Mouse (Mus musculus) 3T3-L1 (cell line): ENCODE data around the gene Rnase11.

Experiments used
- DNase-seq: peaks from one replicate; pipeline ENCODE4 v3.0.0-alpha.2; 2015; ENCODE audit warnings: low read depth, low spot score

Rnase11 gene

GRCm38 (mm10) chr14:51050063-51050462, at the start of gene Rnase11:
Rnase11 (minus strand) TSS chr14:51050163.
- no peak for DNase-seq

GRCm38 (mm10) chr14:51098921-51099320, 49.0 kb upstream of the Rnase11 start:
- no peak for DNase-seq

GRCm38 (mm10) chr14:51098300-51098699, 48.3 kb upstream of the Rnase11 start:
- DNase-seq, result peak; percentile 65

- DNase-seq, result no peak
Measured at GRCm38 (mm10) chr14:51095736-51096524, 46.0 kb upstream of the Rnase11 start.

DNA sequence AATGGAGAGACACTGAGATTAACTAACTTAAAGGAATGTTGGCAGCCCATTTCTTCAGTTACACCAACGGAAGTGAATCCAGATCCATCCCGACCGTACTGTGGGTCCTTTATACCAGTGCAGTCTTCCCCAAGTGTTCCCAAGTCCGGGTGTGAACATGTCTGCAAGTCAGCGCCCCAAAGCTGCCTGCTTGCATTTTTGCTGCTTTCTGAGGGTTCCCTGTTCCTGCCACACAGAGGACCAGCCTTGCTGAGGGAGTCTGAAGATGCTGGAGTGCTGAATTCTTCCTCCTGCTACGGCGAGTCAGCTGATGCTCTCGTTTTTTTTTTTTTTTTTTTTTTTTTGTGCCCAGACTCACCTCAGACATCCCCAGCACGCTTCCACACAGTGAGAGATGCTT, 45.0 kb upstream of the Rnase11 start:
- DNase-seq, result no peak

DNA sequence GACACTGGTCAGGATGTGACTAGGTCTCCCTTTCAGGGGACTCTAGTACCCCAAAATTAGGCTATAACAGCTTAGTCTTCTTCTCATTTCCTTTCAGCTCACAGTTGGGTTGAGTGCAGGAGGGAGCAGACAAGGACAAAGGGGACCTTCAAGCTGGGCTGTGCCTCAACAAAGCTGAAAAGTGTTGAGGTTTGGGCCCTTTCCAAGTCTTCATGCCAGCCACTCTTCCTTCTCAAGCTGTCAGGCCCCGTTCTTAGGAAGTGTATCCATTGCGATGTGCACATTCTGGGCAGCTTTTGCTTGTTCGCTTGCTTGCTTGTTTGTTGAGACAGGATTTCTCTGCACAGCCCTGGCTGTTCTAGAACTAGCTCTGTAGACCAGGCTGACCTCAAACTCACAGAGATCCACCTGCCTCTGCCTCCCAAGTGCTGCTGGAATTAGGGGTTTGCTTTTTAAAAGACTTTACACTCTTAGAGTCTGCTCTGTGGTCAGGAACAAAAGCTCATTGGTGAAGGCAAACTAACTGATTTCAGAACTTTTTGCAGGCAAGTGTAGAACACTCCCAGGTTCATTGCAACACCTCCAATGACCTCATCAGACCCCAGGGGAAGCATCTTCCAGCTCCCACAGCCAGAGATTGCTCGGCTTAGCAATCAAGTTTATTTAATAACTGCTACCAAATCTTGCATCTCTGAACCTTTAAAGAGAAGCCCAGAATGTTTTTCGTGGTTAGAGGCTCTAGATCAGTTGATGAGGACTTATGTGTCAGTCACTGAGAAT, 44.3 kb upstream of the Rnase11 start:
- no peak for DNase-seq

DNA sequence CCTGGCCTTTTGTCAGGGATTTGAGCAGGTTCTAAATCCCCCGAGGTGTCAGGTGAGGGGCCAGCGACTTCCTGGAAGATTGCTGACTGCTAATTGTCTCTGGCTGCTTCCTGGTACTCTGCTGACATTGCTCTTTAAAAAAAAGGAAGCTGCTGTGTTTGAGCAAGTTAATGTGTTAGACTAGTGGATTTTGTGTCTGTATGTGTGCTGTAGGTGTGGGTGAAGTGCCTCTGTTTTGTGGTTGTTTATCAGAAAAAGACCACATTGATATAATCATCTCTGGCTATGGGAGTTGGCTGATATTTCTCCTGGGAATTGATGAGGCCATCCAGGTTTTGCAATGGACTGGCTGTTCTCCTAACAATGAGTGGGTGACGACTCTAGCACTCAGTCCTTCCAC, 43.5 kb upstream of the Rnase11 start:
- DNase-seq, result peak; percentile 18

DNA sequence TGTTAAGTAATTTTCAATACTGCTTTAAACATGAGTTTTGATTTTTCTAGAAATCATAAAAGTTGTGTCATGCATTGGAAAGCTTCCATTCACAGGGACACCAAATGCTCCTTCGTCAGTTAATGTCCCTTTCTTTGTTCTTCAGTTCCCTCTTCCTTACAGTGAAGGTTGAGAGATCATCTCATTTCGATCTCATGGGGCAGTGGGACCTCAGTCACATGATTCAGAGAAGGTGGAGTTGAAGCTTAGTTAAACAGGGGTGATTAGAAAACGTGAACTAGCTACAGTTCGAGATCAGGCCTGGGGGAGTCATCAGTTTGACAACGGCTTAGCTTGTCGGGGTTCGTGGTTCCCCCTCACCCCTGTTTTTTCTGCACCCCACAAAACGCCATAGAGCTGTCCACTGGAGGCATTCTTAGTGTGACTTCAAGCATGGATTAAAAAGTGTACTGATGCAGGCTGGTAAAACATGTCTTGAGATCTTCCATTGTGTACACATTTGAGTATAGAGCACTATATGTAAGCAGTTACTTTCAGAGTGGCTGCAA, 42.2 kb upstream of the Rnase11 start:
- peak; percentile 8 for DNase-seq

- peak; percentile 75 for DNase-seq
Measured at GRCm38 (mm10) chr14:51090921-51091900, 41.2 kb upstream of the Rnase11 start, which contains the start of the genes Rnase4 and Ang. Rnase4 (plus strand) TSS chr14:51091077. Ang (plus strand) TSS chr14:51091150.

DNA sequence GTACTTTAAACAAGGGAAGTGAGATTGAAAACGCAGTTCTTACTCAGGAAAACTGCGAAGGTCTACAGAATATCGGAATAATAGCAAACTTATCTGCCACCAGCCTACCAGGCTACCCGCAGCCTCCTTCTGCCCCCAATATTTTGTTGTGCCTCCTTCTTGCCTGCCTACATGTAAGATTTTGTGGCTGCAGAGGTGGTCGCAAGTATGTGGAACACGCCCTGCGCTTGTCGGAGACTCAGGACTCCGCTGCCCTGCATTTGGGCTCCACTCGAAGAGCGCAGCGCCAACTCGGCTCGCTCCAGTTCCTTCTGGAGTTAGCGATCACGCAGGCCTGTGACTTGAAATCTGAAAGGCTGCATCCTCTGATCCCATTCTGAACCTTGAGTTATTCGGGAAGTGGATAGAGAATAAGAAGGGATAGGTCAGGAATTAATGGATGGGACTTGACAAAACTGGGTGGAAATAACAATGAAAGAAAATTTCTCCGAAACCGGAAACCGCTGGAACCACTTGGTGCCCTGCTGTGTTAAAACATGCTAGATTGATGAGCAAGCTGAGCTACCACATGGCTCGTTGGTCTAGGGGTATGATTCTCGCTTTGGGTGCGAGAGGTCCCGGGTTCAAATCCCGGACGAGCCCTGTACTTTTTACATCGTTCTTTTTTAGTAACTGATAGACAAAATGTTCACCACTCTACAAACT, 40.3 kb upstream of the Rnase11 start:
- DNase-seq, result peak; percentile 95

GRCm38 (mm10) chr14:51089674-51090076, 39.7 kb upstream of the Rnase11 start:
- DNase-seq, result no peak

GRCm38 (mm10) chr14:51088970-51089673, 39.2 kb upstream of the Rnase11 start:
- peak; percentile 98 for DNase-seq

DNA sequence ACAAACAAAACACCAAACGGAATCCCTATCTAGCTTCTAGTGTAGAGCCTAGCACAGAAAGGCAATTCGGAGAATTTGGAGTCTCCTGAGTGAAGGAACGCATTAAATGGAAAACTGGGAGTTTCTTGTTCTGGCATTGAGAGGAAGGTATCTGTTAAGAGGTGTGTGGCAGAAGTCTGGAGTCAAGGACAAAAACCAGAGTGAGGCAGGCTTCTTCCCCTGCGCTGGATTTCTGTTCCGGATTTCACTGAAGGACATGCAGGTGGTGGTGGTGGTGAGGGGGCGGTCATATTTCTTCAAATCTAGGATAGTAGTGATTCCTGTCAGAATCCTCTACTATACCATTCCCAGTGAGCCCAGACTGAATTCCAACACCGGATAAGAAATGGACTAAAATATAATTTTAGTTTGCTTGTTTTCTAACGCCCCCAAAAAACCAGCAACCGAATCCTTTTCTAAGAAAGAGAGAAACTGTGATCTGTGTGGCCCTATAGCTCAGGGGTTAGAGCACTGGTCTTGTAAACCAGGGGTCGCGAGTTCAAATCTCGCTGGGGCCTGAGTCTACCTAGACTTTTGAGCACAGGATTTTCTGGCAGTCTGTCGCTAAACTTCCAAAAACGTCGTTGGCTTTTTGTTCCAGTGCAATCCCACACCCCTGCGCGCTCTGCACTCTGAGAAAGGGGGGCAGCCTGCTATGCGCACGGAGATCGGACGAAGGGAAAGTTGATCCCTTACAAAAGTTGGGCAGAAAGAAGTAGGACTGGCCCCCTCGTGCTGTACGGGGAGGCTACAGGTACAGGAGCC, 38.4 kb upstream of the Rnase11 start:
- DNase-seq, result peak; percentile 93

GRCm38 (mm10) chr14:51087762-51088161, 37.8 kb upstream of the Rnase11 start:
- DNase-seq, result peak; percentile 52

DNA sequence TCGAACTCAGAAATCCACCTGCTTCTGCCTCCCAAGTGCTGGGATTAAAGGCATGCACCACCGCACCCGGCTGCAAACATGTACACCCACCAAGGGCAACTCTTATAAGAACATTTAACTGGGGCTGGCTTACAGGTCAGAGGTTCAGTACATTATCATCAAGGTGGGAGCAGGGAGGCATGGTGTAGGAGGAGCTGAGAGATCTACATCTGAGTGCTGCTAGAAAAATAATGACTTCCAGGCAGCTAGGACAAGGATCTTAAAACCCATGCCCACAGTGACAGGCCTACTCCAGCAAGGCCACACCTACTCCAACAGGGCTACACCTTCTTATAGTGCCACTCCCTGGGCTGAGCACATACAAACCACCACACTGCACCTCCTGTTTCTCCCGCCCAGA, 35.9 kb upstream of the Rnase11 start:
- no peak for DNase-seq

GRCm38 (mm10) chr14:51085086-51085485, 35.1 kb upstream of the Rnase11 start:
- DNase-seq, result no peak

GRCm38 (mm10) chr14:51083805-51084204, 33.8 kb upstream of the Rnase11 start:
- peak; percentile 16 for DNase-seq

GRCm38 (mm10) chr14:51082599-51083581, 32.9 kb upstream of the Rnase11 start:
- peak; percentile 90 for DNase-seq
